In the genomic region with DNA sequence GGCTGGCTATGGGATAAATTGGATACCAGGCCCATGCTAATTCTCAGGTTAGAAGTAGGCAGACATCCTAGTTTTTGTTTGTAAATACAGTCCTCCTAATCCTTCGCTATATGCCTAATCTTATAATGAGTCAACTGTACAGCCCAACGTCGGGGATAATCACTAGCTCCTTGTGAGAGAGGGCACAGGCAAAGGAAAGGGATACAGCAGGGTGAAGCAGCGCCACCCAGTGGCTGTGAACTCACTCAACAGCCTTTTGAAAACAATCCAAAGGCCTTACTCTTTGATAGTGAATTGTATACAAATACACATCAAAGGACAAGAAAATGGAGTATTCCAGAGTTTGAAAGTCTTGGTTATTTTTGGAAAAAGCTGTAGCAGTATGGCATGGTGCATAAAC, we compare ENCODE assay signal across 9 mouse cellular contexts. TPM values are rescaled to one million over a fixed set of nuclear protein-coding genes. Genes with fewer than 3 reads are reported as not detected.
DNase-seq lines count a peak whose midpoint lies in the region; ATAC-seq and TF ChIP-seq lines count a peak whose summit lies in the region.
"Had no signal": no experiment of that assay in that cellular context is flagged by ENCODE, and none has a peak within 500 bp of the region (broad histone marks: within the 10 kb centered on the region; RNA-seq: fewer than 3 reads in every experiment).

No protein-coding gene starts in this region.

- no peaks in the 10 kb centered on the region for H3K27me3 ChIP-seq in kidney, embryonic 14.5 days (ENCODE audit: control insufficient read depth, insufficient read depth, low read length)
- no peaks in the 10 kb centered on the region for H3K27me3 ChIP-seq in ES-Bruce4 (ENCODE audit: control insufficient read depth, insufficient read depth, low read length, poor library complexity, severe bottlenecking)
- no peaks in the 10 kb centered on the region for H3K27me3 ChIP-seq in forebrain, embryonic 14.5 days (replicated peaks; ENCODE audit: control insufficient read depth, insufficient read depth, low read length)
- H3K27me3 ChIP-seq: midbrain, embryonic 12.5 days had no signal

- no peak overlapping the region for H3K9ac ChIP-seq in kidney, embryonic 14.5 days (ENCODE audit: low read depth, low read length)
- no peak overlapping the region for H3K9ac ChIP-seq in ES-Bruce4 (ENCODE audit: low read depth, poor library complexity, severe bottlenecking)
- no peak overlapping the region for H3K9ac ChIP-seq in forebrain, embryonic 14.5 days (ENCODE audit: low read length)
- H3K9ac ChIP-seq: midbrain, embryonic 12.5 days had no signal

- H3K27ac ChIP-seq in kidney, embryonic 14.5 days (ENCODE audit: low read depth, low read length): no peak overlapping the region
- no peak overlapping the region for H3K27ac ChIP-seq in ES-Bruce4 (ENCODE audit: insufficient read depth, low read length)
- H3K27ac ChIP-seq in bone marrow, adult 2 months (ENCODE audit: control insufficient read depth, insufficient read depth, low read depth, low read length, poor library complexity): no peak overlapping the region
- no peak overlapping the region for H3K27ac ChIP-seq in forebrain, embryonic 14.5 days (ENCODE audit: low read depth, low read length)
- H3K27ac ChIP-seq: midbrain, embryonic 12.5 days had no signal

- peak; percentile 87 for TF ChIP-seq CTCF in ES-Bruce4 (IDR thresholded peaks at IDR 0.05; ENCODE audit: low read depth, low read length)
- peak; percentile 69 for TF ChIP-seq CTCF in bone marrow, adult 2 months (IDR thresholded peaks at IDR 0.05; ENCODE audit: control insufficient read depth, insufficient read depth, low read length)

- H3K9me3 ChIP-seq in kidney, embryonic 14.5 days (ENCODE audit: control insufficient read depth, low read length): no peaks in the 10 kb centered on the region; the same call in 1 of the 2 replicates
- H3K9me3 ChIP-seq in ES-Bruce4 (replicated peaks; ENCODE audit: control insufficient read depth, insufficient read depth, low read length, poor library complexity, severe bottlenecking): no peaks in the 10 kb centered on the region
- no peaks in the 10 kb centered on the region for H3K9me3 ChIP-seq in forebrain, embryonic 14.5 days (replicated peaks; ENCODE audit: control insufficient read depth, low read length)
- H3K9me3 ChIP-seq: midbrain, embryonic 12.5 days had no signal

- TF ChIP-seq EP300 in ES-Bruce4 (IDR thresholded peaks at IDR 0.05; ENCODE audit: insufficient read depth, low read depth, low read length): no peak

- DNase-seq in kidney, adult 11 months: peak; percentile 8
- peak; percentile 48 for DNase-seq in forebrain, embryonic 14.5 days (ENCODE audit: low spot score)
- DNase-seq in layer of hippocampus, adult 18-20 months (ENCODE audit: low spot score in 2 of 2): peak; percentile 34 to 77
- DNase-seq in lung, postnatal 4 days: peak; percentile 42 to 47
- DNase-seq in testis, postnatal 14 days (ENCODE audit: low spot score): peak; percentile 21

- no peak overlapping the region for H3K4me3 ChIP-seq in kidney, embryonic 14.5 days (ENCODE audit: low read length)
- H3K4me3 ChIP-seq in ES-Bruce4 (ENCODE audit: low read depth, low read length): no peak overlapping the region
- H3K4me3 ChIP-seq in bone marrow, adult 2 months (replicated peaks; ENCODE audit: control insufficient read depth, low read depth, low read length): no peak overlapping the region
- no peak overlapping the region for H3K4me3 ChIP-seq in forebrain, embryonic 14.5 days (ENCODE audit: low read depth, low read length)
- H3K4me3 ChIP-seq: midbrain, embryonic 12.5 days had no signal

- WGBS in kidney, embryonic 14.5 days: 64% methylated on average over 4 of the region's 4 CpGs
- WGBS in bone marrow, adult 2 months: 35% methylated on average over 4 of the region's 4 CpGs
- 54% methylated on average over 4 of the region's 4 CpGs for WGBS in forebrain, embryonic 14.5 days

- no peak overlapping the region for H3K4me2 ChIP-seq in kidney, embryonic 14.5 days (replicated peaks; ENCODE audit: low read depth, low read length)
- no peak overlapping the region for H3K4me2 ChIP-seq in forebrain, embryonic 14.5 days (ENCODE audit: low read length)
- H3K4me2 ChIP-seq: midbrain, embryonic 12.5 days had no signal

- TF ChIP-seq POLR2A in ES-Bruce4 (IDR thresholded peaks at IDR 0.05; ENCODE audit: insufficient read depth, low read length): no peak
- TF ChIP-seq POLR2A in bone marrow, adult 2 months (IDR thresholded peaks at IDR 0.05; ENCODE audit: borderline replicate concordance, control insufficient read depth, low read depth, low read length): no peak

- no peak for ATAC-seq in kidney, embryonic 14.5 days (ENCODE audit: low FRiP score, low TSS enrichment)
- peak; percentile 54 for ATAC-seq in forebrain, embryonic 14.5 days

- H3K4me1 ChIP-seq in kidney, embryonic 14.5 days (ENCODE audit: control insufficient read depth, insufficient read depth, low read length): no peaks in the 10 kb centered on the region
- H3K4me1 ChIP-seq in ES-Bruce4 (ENCODE audit: control insufficient read depth, insufficient read depth, low read length): no peaks in the 10 kb centered on the region
- no peaks in the 10 kb centered on the region for H3K4me1 ChIP-seq in bone marrow, adult 2 months (ENCODE audit: control insufficient read depth, insufficient read depth, low read length)
- no peaks in the 10 kb centered on the region for H3K4me1 ChIP-seq in forebrain, embryonic 14.5 days (ENCODE audit: control insufficient read depth, insufficient read depth, low read length)
- H3K4me1 ChIP-seq: midbrain, embryonic 12.5 days had no signal

- H3K36me3 ChIP-seq in kidney, embryonic 14.5 days (ENCODE audit: control insufficient read depth, insufficient read depth, low read length): peaks cover 39% of the 10 kb centered on the region
- peaks cover 39% of the 10 kb centered on the region for H3K36me3 ChIP-seq in ES-Bruce4 (ENCODE audit: control insufficient read depth, insufficient read depth, low read length, poor library complexity, severe bottlenecking)
- H3K36me3 ChIP-seq in forebrain, embryonic 14.5 days (ENCODE audit: control insufficient read depth, insufficient read depth, low read length): peaks cover 48% of the 10 kb centered on the region

RNA-seq across cellular contexts. Expression of a gene that starts 10.0 kb away (rescaled TPM):
- polyA plus RNA-seq in kidney, embryonic 14.5 days (2014; fragmentation: Nextera tagmentation; extraction: Ambion mirVana): 78.3 and 88.3 TPM in 2 replicates
- polyA plus RNA-seq in ES-Bruce4 (2011; ENCODE audit: insufficient read depth, insufficient read length, low read depth, missing spikeins): 30.3 and 37.4 TPM in 2 replicates
- polyA plus RNA-seq in bone marrow, adult 2 months (2011; ENCODE audit: insufficient read depth, insufficient read length, low replicate concordance, missing spikeins): 3.3 and 4.0 TPM in 2 replicates
- polyA plus RNA-seq in forebrain, embryonic 14.5 days (2014; fragmentation: Nextera tagmentation; extraction: Ambion mirVana): 94.8 and 97.8 TPM in 2 replicates
- 10 to 100 TPM; 22.6 to 23.2 TPM for total RNA-seq in layer of hippocampus, adult 18-20 months (2021)

RNA-seq across cellular contexts. Expression of a gene that starts 39.2 kb away (rescaled TPM):
- polyA plus RNA-seq in kidney, embryonic 14.5 days (2014; fragmentation: Nextera tagmentation; extraction: Ambion mirVana): 96.9 and 141 TPM in 2 replicates
- 70.5 and 74.0 TPM in 2 replicates for polyA plus RNA-seq in ES-Bruce4 (2011; ENCODE audit: insufficient read depth, insufficient read length, low read depth, missing spikeins)
- polyA plus RNA-seq in bone marrow, adult 2 months (2011; ENCODE audit: insufficient read depth, insufficient read length, low replicate concordance, missing spikeins): 8.8 and 19.0 TPM in 2 replicates
- 176 and 179 TPM in 2 replicates for polyA plus RNA-seq in forebrain, embryonic 14.5 days (2014; fragmentation: Nextera tagmentation; extraction: Ambion mirVana)
- total RNA-seq in layer of hippocampus, adult 18-20 months (2021): 10 to 100 TPM; 57.7 to 58.3 TPM
